15 mouse cellular contexts compared by ENCODE assay signal in the genomic region with DNA sequence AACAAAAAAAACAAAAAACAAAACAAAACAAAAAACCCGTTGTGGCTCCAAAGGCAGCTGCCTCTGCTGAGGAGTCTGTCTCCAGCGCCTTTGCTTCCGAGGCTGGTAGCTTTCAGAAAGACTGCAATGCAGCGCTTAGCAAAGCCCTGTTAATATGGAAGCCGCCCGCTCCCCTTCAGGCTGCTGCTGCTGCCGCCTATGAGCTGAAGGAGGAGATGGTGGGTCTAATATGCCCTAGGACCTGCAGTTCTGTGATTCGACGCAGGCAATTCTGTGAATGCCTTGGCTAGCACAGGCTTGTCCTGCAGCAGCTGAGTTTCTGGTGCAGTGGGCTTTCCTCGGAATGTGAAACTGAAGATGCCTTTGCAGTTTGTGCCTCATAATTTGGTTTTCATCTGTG. TPM values are rescaled to one million over a fixed set of nuclear protein-coding genes. Genes with fewer than 3 reads are reported as not detected.
DNase-seq lines count a peak whose midpoint lies in the region; ATAC-seq and TF ChIP-seq lines count a peak whose summit lies in the region.
"Had no signal": no experiment of that assay in that cellular context is flagged by ENCODE, and none has a peak within 500 bp of the region (broad histone marks: within the 10 kb centered on the region; RNA-seq: fewer than 3 reads in every experiment).

No protein-coding gene starts in this region.

- no peak overlapping the region for H3K4me3 ChIP-seq in hindbrain, embryonic 11.5 days (ENCODE audit: low read depth, low read length)
- H3K4me3 ChIP-seq in hindbrain, embryonic 10.5 days, result no peak overlapping the region
- peak overlapping the region; percentile 5; the same call in 1 of the 2 replicates for H3K4me3 ChIP-seq in cortical plate, adult 2 months (ENCODE audit: insufficient read depth, low read length)
- H3K4me3 ChIP-seq in hindbrain, embryonic 14.5 days (replicated peaks; ENCODE audit: low read length), result no peak overlapping the region
- no peak overlapping the region for H3K4me3 ChIP-seq in midbrain, embryonic 16.5 days (ENCODE audit: low read depth, low read length)
- H3K4me3 ChIP-seq in liver, embryonic 12.5 days, result no peak overlapping the region
- H3K4me3 ChIP-seq: megakaryocyte, embryonic 14.5 days had no signal

- DNase-seq in hindbrain, embryonic 11.5 days (ENCODE audit: low spot score), result peak; percentile 15
- DNase-seq in hindbrain, embryonic 10.5 days (ENCODE audit: low spot score), result no peak
- peak; percentile 29 for DNase-seq in hindbrain, embryonic 14.5 days (ENCODE audit: low spot score)
- DNase-seq in gastrocnemius, postnatal 4 days (ENCODE audit: low spot score in 2 of 2), result no peak
- DNase-seq: heart, postnatal 4 days; kidney, postnatal 10 days had no signal

- no peaks in the 10 kb centered on the region for H3K9me3 ChIP-seq in hindbrain, embryonic 11.5 days (ENCODE audit: control insufficient read depth, low read length)
- H3K9me3 ChIP-seq in hindbrain, embryonic 10.5 days, result no peaks in the 10 kb centered on the region
- no peaks in the 10 kb centered on the region for H3K9me3 ChIP-seq in hindbrain, embryonic 14.5 days (ENCODE audit: control insufficient read depth, low read length)
- H3K9me3 ChIP-seq in midbrain, embryonic 16.5 days (replicated peaks; ENCODE audit: control insufficient read depth, low read length, poor library complexity, severe bottlenecking), result no peaks in the 10 kb centered on the region
- no peaks in the 10 kb centered on the region for H3K9me3 ChIP-seq in liver, embryonic 12.5 days (replicated peaks)
- H3K9me3 ChIP-seq: megakaryocyte, embryonic 14.5 days had no signal

- no peaks in the 10 kb centered on the region for H3K36me3 ChIP-seq in hindbrain, embryonic 11.5 days (ENCODE audit: control insufficient read depth, insufficient read depth, low read length)
- H3K36me3 ChIP-seq in hindbrain, embryonic 10.5 days, result peaks cover 11% of the 10 kb centered on the region; the same call in 1 of the 2 replicates
- no peaks in the 10 kb centered on the region for H3K36me3 ChIP-seq in hindbrain, embryonic 14.5 days (replicated peaks; ENCODE audit: control insufficient read depth, insufficient read depth)
- H3K36me3 ChIP-seq in midbrain, embryonic 16.5 days (ENCODE audit: control insufficient read depth, insufficient read depth, low read length), result no peaks in the 10 kb centered on the region
- H3K36me3 ChIP-seq in liver, embryonic 12.5 days, result no peaks in the 10 kb centered on the region

- ATAC-seq in hindbrain, embryonic 11.5 days (ENCODE audit: low FRiP score), result no peak
- ATAC-seq in hindbrain, embryonic 14.5 days (ENCODE audit: low FRiP score), result no peak
- ATAC-seq in midbrain, embryonic 16.5 days, result no peak
- no peak for ATAC-seq in liver, embryonic 12.5 days
- ATAC-seq in monocyte, adult 5-6 weeks (replicated peaks; ENCODE audit: insufficient number of reproducible peaks, low FRiP score, low TSS enrichment, poor library complexity, severe bottlenecking), result no peak
- ATAC-seq: Patski had no signal

- H3K27me3 ChIP-seq in hindbrain, embryonic 11.5 days (ENCODE audit: control insufficient read depth, insufficient read depth, low read length), result no peaks in the 10 kb centered on the region
- no peaks in the 10 kb centered on the region for H3K27me3 ChIP-seq in hindbrain, embryonic 10.5 days (ENCODE audit: insufficient read depth, poor library complexity, severe bottlenecking)
- H3K27me3 ChIP-seq in hindbrain, embryonic 14.5 days (ENCODE audit: control insufficient read depth, insufficient read depth, low read length), result no peaks in the 10 kb centered on the region
- no peaks in the 10 kb centered on the region for H3K27me3 ChIP-seq in midbrain, embryonic 16.5 days (ENCODE audit: control insufficient read depth, insufficient read depth, low read depth, low read length)
- H3K27me3 ChIP-seq in liver, embryonic 12.5 days (replicated peaks), result no peaks in the 10 kb centered on the region
- H3K27me3 ChIP-seq: megakaryocyte, embryonic 14.5 days; Patski had no signal

- no peaks in the 10 kb centered on the region for H3K4me1 ChIP-seq in hindbrain, embryonic 11.5 days (replicated peaks; ENCODE audit: control insufficient read depth, insufficient read depth, low read length)
- peaks cover 12% of the 10 kb centered on the region for H3K4me1 ChIP-seq in hindbrain, embryonic 10.5 days (replicated peaks)
- peaks cover 2% of the 10 kb centered on the region; the same call in 1 of the 2 replicates for H3K4me1 ChIP-seq in cortical plate, adult 2 months (ENCODE audit: control insufficient read depth, insufficient read depth, low read length)
- peaks cover 13% of the 10 kb centered on the region for H3K4me1 ChIP-seq in hindbrain, embryonic 14.5 days (replicated peaks; ENCODE audit: control insufficient read depth, insufficient read depth, low read length)
- peaks cover 21% of the 10 kb centered on the region for H3K4me1 ChIP-seq in midbrain, embryonic 16.5 days (ENCODE audit: control insufficient read depth, insufficient read depth, low read length)
- H3K4me1 ChIP-seq in liver, embryonic 12.5 days, result no peaks in the 10 kb centered on the region

- no peak for TF ChIP-seq POLR2A in cortical plate, adult 2 months (IDR thresholded peaks at IDR 0.05; ENCODE audit: extremely low read depth, insufficient read depth, low read length)

- TF ChIP-seq CTCF in cortical plate, adult 2 months (IDR thresholded peaks at IDR 0.05; ENCODE audit: extremely low read depth, insufficient read depth, low read length), result no peak

- no peak overlapping the region for H3K4me2 ChIP-seq in hindbrain, embryonic 11.5 days (replicated peaks; ENCODE audit: low read depth, low read length)
- H3K4me2 ChIP-seq in hindbrain, embryonic 14.5 days (replicated peaks), result no peak overlapping the region
- no peak overlapping the region for H3K4me2 ChIP-seq in midbrain, embryonic 16.5 days (ENCODE audit: low read length)
- no peak overlapping the region for H3K4me2 ChIP-seq in liver, embryonic 12.5 days

- H3K9ac ChIP-seq in hindbrain, embryonic 11.5 days (ENCODE audit: low read depth, low read length), result no peak overlapping the region
- no peak overlapping the region for H3K9ac ChIP-seq in hindbrain, embryonic 14.5 days
- H3K9ac ChIP-seq in midbrain, embryonic 16.5 days (ENCODE audit: low read depth, low read length), result no peak overlapping the region
- no peak overlapping the region for H3K9ac ChIP-seq in liver, embryonic 12.5 days
- H3K9ac ChIP-seq: liver, embryonic 14.5 days had no signal

- 71% methylated on average over 10 of the region's 10 CpGs for WGBS in hindbrain, embryonic 11.5 days
- WGBS in hindbrain, embryonic 10.5 days, result 75% methylated on average over 10 of the region's 10 CpGs
- WGBS in hindbrain, embryonic 14.5 days, result 55% methylated on average over 10 of the region's 10 CpGs
- 38% methylated on average over 10 of the region's 10 CpGs for WGBS in midbrain, embryonic 16.5 days
- WGBS in liver, embryonic 12.5 days (ENCODE audit: insufficient replicate concordance), result 81% methylated on average over 10 of the region's 10 CpGs

- no peak overlapping the region for H3K27ac ChIP-seq in hindbrain, embryonic 11.5 days (ENCODE audit: low read depth, low read length)
- no peak overlapping the region for H3K27ac ChIP-seq in hindbrain, embryonic 10.5 days
- peak overlapping the region; percentile 24; the same call in 1 of the 2 replicates for H3K27ac ChIP-seq in cortical plate, adult 2 months (ENCODE audit: insufficient read depth, low read length)
- peak overlapping the region; percentile 49 for H3K27ac ChIP-seq in hindbrain, embryonic 14.5 days
- peak overlapping the region; percentile 9 for H3K27ac ChIP-seq in midbrain, embryonic 16.5 days (ENCODE audit: low read length)
- H3K27ac ChIP-seq in liver, embryonic 12.5 days, result no peak overlapping the region
- H3K27ac ChIP-seq: liver, embryonic 14.5 days had no signal

RNA-seq across cellular contexts. Expression of a gene that starts 18.8 kb away (rescaled TPM):
- polyA plus RNA-seq in hindbrain, embryonic 11.5 days (2014; fragmentation: Nextera tagmentation; extraction: Ambion mirVana), result not detected in 2 replicates
- not detected in 2 replicates for polyA plus RNA-seq in hindbrain, embryonic 10.5 days (2016; fragmentation: Nextera tagmentation; extraction: Ambion mirVana)
- not detected in 2 replicates for polyA plus RNA-seq in cortical plate, adult 2 months (2012; rRNA removed)
- polyA plus RNA-seq in hindbrain, embryonic 14.5 days (2014; fragmentation: Nextera tagmentation; extraction: Ambion mirVana), result not detected in 2 replicates
- polyA plus RNA-seq in midbrain, embryonic 16.5 days (2015; fragmentation: Nextera tagmentation; extraction: Ambion mirVana), result not detected in 2 replicates
- under 1 TPM in 1 of 2 experiments, not detected in 1; 0.34 TPM for total RNA-seq in gastrocnemius, postnatal 4 days (2021)
- polyA plus RNA-seq in liver, embryonic 12.5 days (2016; fragmentation: Nextera tagmentation; extraction: Ambion mirVana), result not detected in 2 replicates
- total RNA-seq in monocyte, adult 5-6 weeks (2017), result 1.2 TPM in 1 of 3 replicates, not detected in the others
- total RNA-seq: heart, postnatal 4 days had no signal
- polyA plus RNA-seq: gonadal fat pad, adult 2 months; liver, embryonic 14.5 days; Patski; stomach, embryonic 16.5 days had no signal

RNA-seq across cellular contexts. Expression of a gene that starts 36.9 kb away (rescaled TPM):
- polyA plus RNA-seq in hindbrain, embryonic 11.5 days (2014; fragmentation: Nextera tagmentation; extraction: Ambion mirVana), result 11.4 and 16.2 TPM in 2 replicates
- polyA plus RNA-seq in hindbrain, embryonic 10.5 days (2016; fragmentation: Nextera tagmentation; extraction: Ambion mirVana), result 11.0 and 13.9 TPM in 2 replicates
- polyA plus RNA-seq in cortical plate, adult 2 months (2012; rRNA removed), result 31.4 and 31.6 TPM in 2 replicates
- polyA plus RNA-seq in hindbrain, embryonic 14.5 days (2014; fragmentation: Nextera tagmentation; extraction: Ambion mirVana), result 20.9 and 22.5 TPM in 2 replicates
- polyA plus RNA-seq in midbrain, embryonic 16.5 days (2015; fragmentation: Nextera tagmentation; extraction: Ambion mirVana), result 17.4 and 22.3 TPM in 2 replicates
- total RNA-seq in gastrocnemius, postnatal 4 days (2021), result 10 to 100 TPM; 31.4 to 36.9 TPM
- polyA plus RNA-seq in liver, embryonic 12.5 days (2016; fragmentation: Nextera tagmentation; extraction: Ambion mirVana), result 5.6 and 6.2 TPM in 2 replicates
- total RNA-seq in monocyte, adult 5-6 weeks (2017), result 40.4 to 58.6 TPM (median 41.0 TPM) in 3 replicates

Comparison
In these comparisons a context has a peak if more than half of its experiments do, and no peak if none do; other contexts are left out.
1. DNase-seq: peak in hindbrain, embryonic 11.5 days (single experiment) and hindbrain, embryonic 14.5 days (single experiment); none in hindbrain, embryonic 10.5 days (single experiment) and gastrocnemius, postnatal 4 days (0 of 2).
2. H3K27ac ChIP-seq: peak in cortical plate, adult 2 months (single experiment), hindbrain, embryonic 14.5 days (single experiment) and midbrain, embryonic 16.5 days (single experiment); none in hindbrain, embryonic 11.5 days (single experiment), hindbrain, embryonic 10.5 days (single experiment) and liver, embryonic 12.5 days (single experiment).